Mouse (Mus musculus): Measurements from ENCODE around the gene Cd59b. TPM values are rescaled to one million over a fixed set of nuclear protein-coding genes. Genes with fewer than 3 reads are reported as not detected.
"Not testable (repeated sequence)": the region's sequence is repeated elsewhere in the genome, so short reads cannot be mapped to it uniquely, and the experiment has no call there.

Cd59b gene
- polyA plus RNA-seq, 1 experiment, result 0.31 TPM

DNA sequence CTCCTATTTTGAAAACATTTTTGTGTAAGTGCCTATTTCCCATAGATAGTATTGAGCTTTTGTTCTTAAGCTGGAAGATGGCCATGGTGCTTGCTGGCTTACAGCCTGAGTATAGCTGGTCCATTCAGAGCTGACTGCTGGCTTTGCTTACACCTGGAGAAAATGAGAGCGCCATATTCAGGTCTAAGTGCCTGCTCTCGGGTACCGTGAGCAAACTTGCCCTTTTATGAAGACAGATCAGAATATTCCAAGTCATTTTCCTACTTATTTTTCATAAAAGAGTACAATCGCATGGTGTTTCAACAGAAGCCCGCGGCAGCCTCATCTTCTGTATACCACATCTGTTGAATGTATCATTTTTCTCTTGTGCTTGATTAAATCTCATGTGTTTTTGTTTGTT is 8.7 kb upstream of the Cd59b start:
- peaks cover 67% of the 10 kb centered on the region for H3K36me3 ChIP-seq (replicated peaks; ENCODE audit: low read length)
- TF ChIP-seq FLI1 (IDR thresholded peaks at IDR 0.05; ENCODE audit: low read length) (no peak), GATA1 (IDR thresholded peaks at IDR 0.05; ENCODE audit: borderline replicate concordance, low read length) (no peak)
- H3K4me1 ChIP-seq, result peaks cover 8% of the 10 kb centered on the region

DNA sequence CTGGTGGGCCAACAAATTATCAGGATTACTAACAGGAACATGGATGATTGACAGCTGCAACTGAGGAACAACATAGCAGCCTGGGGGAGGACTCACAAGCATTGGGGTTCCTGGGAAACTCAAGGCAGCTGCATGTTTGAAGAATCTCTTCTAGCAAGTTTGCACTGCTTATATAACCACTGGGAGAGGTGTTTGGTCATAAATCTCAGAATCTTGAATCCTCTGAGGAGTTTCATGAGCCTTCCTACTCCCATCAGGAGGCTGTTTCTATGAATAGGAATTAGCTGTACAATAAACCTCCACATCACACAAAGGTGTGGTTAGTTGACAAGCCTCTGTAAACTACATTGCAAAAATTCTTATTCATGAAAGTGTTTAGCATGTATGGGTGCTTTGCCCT is 7.0 kb upstream of the Cd59b start:
- H3K27me3 ChIP-seq (replicated peaks), result no peaks in the 10 kb centered on the region
- no peak overlapping the region for H3K4me3 ChIP-seq (replicated peaks)
- no peaks in the 10 kb centered on the region; the same call in 1 of the 2 replicates for H3K9me3 ChIP-seq
- H3K4me1 ChIP-seq, result peaks cover 8% of the 10 kb centered on the region
- H3K36me3 ChIP-seq (replicated peaks; ENCODE audit: low read length), result peaks cover 58% of the 10 kb centered on the region
- TF ChIP-seq GATA1 (IDR thresholded peaks at IDR 0.05; ENCODE audit: borderline replicate concordance, low read length), result no peak
- no peak for TF ChIP-seq FLI1 (IDR thresholded peaks at IDR 0.05; ENCODE audit: low read length)

More for the DNA sequence above, 8.7 kb upstream of the Cd59b start:
- Histone ChIP-seq H3K27me3 (replicated peaks) (no peaks in the 10 kb centered on the region), H3K9me3 (no peaks in the 10 kb centered on the region; the same call in 1 of the 2 replicates), H3K4me3 (replicated peaks) (no peak overlapping the region)

DNA sequence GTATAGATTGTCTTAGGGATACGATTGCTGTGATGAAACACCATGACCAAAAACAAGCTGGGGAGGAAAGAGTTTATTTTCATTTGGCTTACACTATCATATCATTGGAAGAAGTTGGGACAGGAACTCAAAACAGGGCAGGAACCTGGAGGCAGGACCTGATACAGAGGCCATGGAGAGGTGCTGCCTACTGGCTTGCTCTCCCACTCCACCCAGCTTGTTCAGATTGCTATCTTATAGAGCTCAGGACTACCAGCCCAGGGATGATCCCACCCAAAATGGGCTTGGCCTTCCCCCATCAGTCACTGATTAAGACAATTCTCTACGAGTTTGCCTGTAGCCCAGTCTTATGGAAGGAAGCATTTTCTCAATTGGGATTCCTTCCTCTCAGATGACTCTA is 5.5 kb upstream of the Cd59b start:
- Histone ChIP-seq H3K4me3 (replicated peaks) (no peak overlapping the region), H3K27me3 (replicated peaks) (no peaks in the 10 kb centered on the region), H3K9me3 (no peaks in the 10 kb centered on the region; the same call in 1 of the 2 replicates), H3K4me1 (peaks cover 8% of the 10 kb centered on the region), H3K36me3 (replicated peaks; ENCODE audit: low read length) (peaks cover 46% of the 10 kb centered on the region)
- TF ChIP-seq GATA1 (IDR thresholded peaks at IDR 0.05; ENCODE audit: borderline replicate concordance, low read length) (no peak), FLI1 (IDR thresholded peaks at IDR 0.05; ENCODE audit: low read length) (no peak)

DNA sequence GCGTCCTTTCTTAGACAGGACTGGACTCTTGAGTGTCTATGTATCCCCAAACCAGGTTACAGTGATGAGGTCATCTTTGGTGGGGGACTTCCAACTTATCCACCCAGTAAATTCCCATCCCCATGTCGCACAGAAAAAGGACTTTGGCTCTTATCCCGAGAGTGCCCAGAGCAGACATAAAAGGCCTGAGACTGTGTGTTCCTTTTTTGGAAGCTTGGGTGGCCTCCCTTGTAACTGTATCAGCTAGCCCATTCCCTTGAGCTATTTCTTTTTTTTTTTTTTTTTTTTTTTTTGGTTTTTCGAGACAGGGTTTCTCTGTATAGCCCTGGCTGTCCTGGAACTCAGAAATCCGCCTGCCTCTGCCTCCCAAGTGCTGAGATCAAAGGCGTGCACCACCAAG is 4.1 kb upstream of the Cd59b start, which contains the start of gene Gm10912:
Gene Gm10912, plus strand, starts transcription at position 301 of the 400 bp plus-strand sequence.
- not testable (repeated sequence) for H3K27me3 ChIP-seq (replicated peaks); H3K9me3 ChIP-seq; H3K4me3 ChIP-seq (replicated peaks)
- Histone ChIP-seq H3K4me1 (peaks cover 19% of the 10 kb centered on the region), H3K36me3 (replicated peaks; ENCODE audit: low read length) (peaks cover 32% of the 10 kb centered on the region)

DNA sequence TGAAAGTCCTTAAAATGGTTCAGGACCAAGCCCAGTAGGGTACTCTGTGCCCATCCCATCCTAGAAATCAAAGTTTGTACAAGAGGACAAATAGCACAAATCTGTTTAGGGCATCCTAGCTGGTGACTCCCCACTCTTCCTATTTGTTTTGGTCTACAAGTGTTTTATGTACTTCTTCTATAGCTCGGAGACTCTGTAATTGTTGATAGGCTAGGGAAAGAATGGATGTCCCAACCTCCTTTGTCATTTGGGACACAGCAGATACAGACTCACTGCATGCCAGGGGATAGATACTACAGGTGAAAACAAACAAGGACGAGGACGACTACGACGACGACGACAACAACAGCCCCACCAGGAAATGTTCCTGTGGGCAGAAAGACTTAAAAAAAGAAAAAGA is 1.2 kb upstream of the Cd59b start, which contains the start of gene Gm10799:
Gene Gm10799, minus strand, starts transcription at position 101 of the 400 bp plus-strand sequence.
- H3K4me3 ChIP-seq (replicated peaks); H3K27me3 ChIP-seq (replicated peaks); H3K36me3 ChIP-seq (replicated peaks; ENCODE audit: low read length); H3K9me3 ChIP-seq: not testable (repeated sequence)
- H3K4me1 ChIP-seq, result peaks cover 19% of the 10 kb centered on the region

DNA sequence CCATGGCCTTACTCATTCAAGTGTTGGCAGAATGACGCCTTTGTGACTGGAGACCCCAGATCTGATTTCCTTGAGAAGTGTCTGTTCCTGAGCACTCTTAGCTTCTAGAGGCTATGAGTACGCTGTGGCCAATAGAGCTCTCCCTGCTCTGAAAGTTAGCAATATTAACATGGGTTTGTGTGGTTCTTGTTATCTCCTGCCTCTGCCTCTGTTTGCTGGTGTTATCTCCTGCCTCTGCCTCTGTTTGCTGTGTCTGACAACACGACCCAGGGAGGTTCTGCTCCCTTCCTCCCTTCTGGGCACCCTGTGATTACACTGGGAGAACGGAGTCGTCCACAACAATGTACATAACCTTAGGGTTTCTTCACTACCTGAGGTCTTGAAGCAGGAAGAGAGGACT is 8.6 kb downstream of the Cd59b start:
- H3K4me3 ChIP-seq (replicated peaks), result not testable (repeated sequence)

DNA sequence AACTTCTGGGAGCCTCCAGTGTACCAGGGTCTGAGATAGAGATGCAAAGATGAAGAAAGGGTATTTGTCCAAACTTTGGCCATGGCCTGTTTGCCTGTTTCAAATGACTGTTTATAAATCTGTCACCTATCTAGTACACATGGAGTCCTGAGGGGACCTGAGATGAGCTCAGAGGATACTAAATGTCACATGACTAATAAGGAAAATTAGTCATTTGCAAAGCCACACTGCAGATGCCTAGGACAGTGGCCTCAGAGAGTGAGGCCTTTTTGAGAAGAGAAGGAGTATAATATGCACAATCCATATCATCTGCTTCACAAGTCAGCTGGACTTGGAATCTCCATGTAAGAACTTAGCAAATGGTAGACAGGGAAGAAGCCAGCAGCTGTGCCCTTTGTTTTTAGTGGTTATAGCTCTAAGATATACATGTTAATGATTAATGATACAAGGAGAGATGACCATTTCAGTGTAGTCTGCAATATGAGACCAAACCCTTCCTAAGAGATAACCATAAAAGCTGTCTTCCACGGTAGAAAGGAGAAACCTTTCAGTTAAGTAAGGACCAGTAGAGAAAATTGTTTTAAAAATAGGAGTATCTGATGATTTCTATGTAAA is 11.9 kb downstream of the Cd59b start:
- H3K9me3 ChIP-seq; H3K36me3 ChIP-seq (replicated peaks; ENCODE audit: low read length); H3K4me3 ChIP-seq (replicated peaks); H3K27me3 ChIP-seq (replicated peaks): not testable (repeated sequence)
- peaks cover 40% of the 10 kb centered on the region for H3K4me1 ChIP-seq

More for the DNA sequence above, 8.6 kb downstream of the Cd59b start:
- H3K4me1 ChIP-seq, result peaks cover 26% of the 10 kb centered on the region
- not testable (repeated sequence) for H3K9me3 ChIP-seq; H3K27me3 ChIP-seq (replicated peaks); H3K36me3 ChIP-seq (replicated peaks; ENCODE audit: low read length)
- 0 out of 3 replicates have a peak, but pooled peaks have one; percentile 10 for TF ChIP-seq GATA1 (IDR thresholded peaks at IDR 0.05; ENCODE audit: borderline replicate concordance, low read length)

DNA sequence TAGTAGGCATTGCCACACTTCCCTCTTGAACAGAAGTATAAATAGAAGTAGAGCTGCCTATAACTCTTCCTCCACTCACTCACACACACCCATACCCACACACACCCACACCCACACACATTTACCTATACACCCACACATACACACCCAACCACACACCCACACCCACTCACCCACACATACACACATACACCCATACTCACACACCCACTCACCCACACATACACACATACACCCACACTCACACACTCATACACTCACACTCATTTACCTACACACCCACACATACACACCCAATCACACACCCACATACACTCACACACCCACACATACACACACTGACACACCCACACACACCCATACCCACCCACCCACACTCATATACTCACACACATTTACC is 12.8 kb downstream of the Cd59b start:
- H3K9me3 ChIP-seq, result no peaks in the 10 kb centered on the region
- H3K36me3 ChIP-seq (replicated peaks; ENCODE audit: low read length), result no peaks in the 10 kb centered on the region
- no peak overlapping the region for H3K4me3 ChIP-seq (replicated peaks)
- no peaks in the 10 kb centered on the region for H3K27me3 ChIP-seq (replicated peaks)
- H3K4me1 ChIP-seq, result peaks cover 41% of the 10 kb centered on the region
- TF ChIP-seq GATA1 (IDR thresholded peaks at IDR 0.05; ENCODE audit: borderline replicate concordance, low read length) (no peak), FLI1 (IDR thresholded peaks at IDR 0.05; ENCODE audit: low read length) (no peak)

DNA sequence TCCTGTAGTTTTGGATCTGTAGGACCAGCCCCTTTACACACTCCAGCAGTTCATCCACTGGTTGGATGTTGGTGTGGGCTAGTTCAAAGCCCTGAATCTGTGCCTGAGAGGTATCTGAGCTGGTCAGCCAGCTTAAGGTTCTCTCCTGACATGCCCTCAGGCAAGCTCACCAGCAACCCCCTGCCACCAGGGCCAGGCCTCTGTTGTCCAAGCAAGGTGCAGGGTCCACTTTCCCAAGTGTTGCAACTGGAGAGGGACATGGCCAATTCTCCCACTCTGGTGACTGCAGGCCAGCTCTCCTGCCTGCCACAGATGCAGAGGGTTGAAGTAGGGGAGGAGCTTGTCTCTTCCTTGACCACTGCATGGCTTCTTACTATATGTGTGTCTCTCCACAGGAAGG is 14.4 kb downstream of the Cd59b start:
- peaks cover 34% of the 10 kb centered on the region for H3K4me1 ChIP-seq

DNA sequence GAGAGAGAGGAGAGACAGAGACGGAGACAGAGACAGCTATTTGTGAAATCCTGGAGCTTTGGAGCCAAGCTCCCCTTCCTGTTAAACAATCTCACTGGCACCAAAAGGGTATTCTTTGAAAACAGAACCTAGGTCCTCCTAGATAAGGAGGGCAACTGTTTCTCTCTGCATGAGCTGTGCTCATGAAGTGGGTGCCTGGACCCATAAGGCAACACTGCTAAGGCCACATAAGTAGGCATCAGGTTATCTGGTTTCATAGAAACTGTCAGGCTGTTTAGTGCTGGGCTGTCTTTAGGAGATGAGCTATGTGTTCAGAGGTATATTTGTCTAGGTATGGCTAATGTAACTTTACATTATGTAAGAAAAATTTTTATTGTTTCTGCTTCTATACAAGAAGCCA is 17.9 kb downstream of the Cd59b start:
- not testable (repeated sequence) for H3K4me3 ChIP-seq (replicated peaks); H3K36me3 ChIP-seq (replicated peaks; ENCODE audit: low read length); H3K27me3 ChIP-seq (replicated peaks); H3K9me3 ChIP-seq
- H3K4me1 ChIP-seq, result peaks cover 23% of the 10 kb centered on the region

More for the DNA sequence above, 14.4 kb downstream of the Cd59b start:
- not testable (repeated sequence) for H3K4me3 ChIP-seq (replicated peaks); H3K9me3 ChIP-seq; H3K27me3 ChIP-seq (replicated peaks); H3K36me3 ChIP-seq (replicated peaks; ENCODE audit: low read length)

DNA sequence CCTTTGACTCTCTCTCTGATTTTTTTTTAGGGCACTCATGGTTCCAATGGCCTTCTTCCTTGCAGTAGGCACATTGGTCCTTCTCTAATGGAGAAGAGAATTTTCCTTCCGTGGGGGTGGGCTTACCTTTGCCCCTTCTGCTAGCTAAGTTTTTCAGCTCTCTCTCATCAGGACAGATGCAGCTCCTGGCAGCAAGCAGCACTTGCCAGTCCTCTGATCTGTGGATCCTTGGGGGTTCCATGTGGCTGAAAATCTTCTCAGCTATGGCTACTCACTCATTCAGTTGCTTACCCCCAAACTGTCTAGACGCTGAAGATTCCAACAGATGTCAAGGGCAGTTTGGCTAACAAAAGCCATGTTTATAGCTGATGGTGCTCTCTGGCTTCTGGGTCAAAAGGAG is 23.7 kb downstream of the Cd59b start:
- peaks cover 5% of the 10 kb centered on the region for H3K27me3 ChIP-seq (replicated peaks)
- TF ChIP-seq FLI1 (IDR thresholded peaks at IDR 0.05; ENCODE audit: low read length), result no peak
- no peak for TF ChIP-seq GATA1 (IDR thresholded peaks at IDR 0.05; ENCODE audit: borderline replicate concordance, low read length)

More for the DNA sequence above, 23.7 kb downstream of the Cd59b start:
- peaks cover 17% of the 10 kb centered on the region for H3K4me1 ChIP-seq
- no peaks in the 10 kb centered on the region for H3K9me3 ChIP-seq
- no peaks in the 10 kb centered on the region for H3K36me3 ChIP-seq (replicated peaks; ENCODE audit: low read length)
- H3K4me3 ChIP-seq (replicated peaks), result no peak overlapping the region

Data from megakaryocyte, embryonic 14.5 days (primary cell).